Mouse (Mus musculus) brain, embryonic 14.5 days (tissue): ENCODE measurements at regions not wholly inside any gene's neighbourhood (a gene's known extent, or its start where the extent isn't known, plus 50 kb on each side); places are given as distances from the start of the nearest gene placed in this dataset.

Experiments
- CTCF ChIP-seq: fragments of 200-500 bp; IDR thresholded peaks from 2 replicates; pipeline ENCODE4 v1.5.1; 2012; ENCODE audit warnings: inconsistent platforms, mild to moderate bottlenecking, moderate library complexity, borderline replicate concordance; ENCODE audit not compliant: insufficient read depth, insufficient read length; ENCODE audit errors: extremely low read depth
- POLR2A ChIP-seq: fragments of 200-500 bp; IDR thresholded peaks from 2 replicates; pipeline ENCODE4 v1.6.1; 2012; ENCODE audit warnings: mild to moderate bottlenecking, inconsistent platforms, borderline replicate concordance; ENCODE audit not compliant: poor library complexity, insufficient read depth, insufficient read length, severe bottlenecking; ENCODE audit errors: extremely low read depth

DNA sequence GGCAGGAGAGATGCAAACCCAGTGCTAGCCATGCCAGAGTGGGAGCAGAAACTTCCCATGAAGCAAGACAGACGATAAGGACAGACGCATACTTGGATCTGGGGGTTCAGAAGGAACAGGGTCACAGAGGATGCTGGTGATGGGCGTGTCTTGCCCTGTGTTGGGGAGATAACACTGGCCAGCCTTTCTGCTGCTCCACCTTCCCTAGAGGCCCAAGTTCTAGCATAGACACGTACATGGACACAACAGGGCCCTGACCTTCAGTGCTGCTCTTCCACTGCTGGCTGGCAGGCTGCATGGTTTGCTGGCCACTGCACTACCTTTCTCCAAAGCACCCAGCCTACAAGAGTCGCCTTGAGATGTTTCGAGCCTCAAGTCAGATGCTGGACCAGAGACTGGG lies 76.4 kb upstream of the Nectin1 start:
- TF ChIP-seq CTCF = no peak
- TF ChIP-seq POLR2A = no peak
